Mouse (Mus musculus): ENCODE measurements around the gene Polr2m. TPM values are rescaled to one million over a fixed set of nuclear protein-coding genes. Genes with fewer than 3 reads are reported as not detected.

The Polr2m gene
- polyA plus RNA-seq (2012; rRNA removed; ENCODE audit: low replicate concordance) = 205 and 900 TPM in 2 replicates

GRCm38 (mm10) chr9:71485475-71486094 is at the start of gene Polr2m:
Polr2m (minus strand) TSS chr9:71485935.

Other genes starting within 250 kb of the Polr2m start
- gene Myzap, start 106.4 kb upstream of the Polr2m start, polyA plus RNA-seq (2012; rRNA removed; ENCODE audit: low replicate concordance) = 5.2 and 7.1 TPM in 2 replicates

Measured in subcutaneous adipose tissue, adult 2 months (tissue).